Mouse (Mus musculus) hindbrain, embryonic 13.5 days (tissue): ENCODE measurements around the gene Dpp7. TPM values are rescaled to one million over a fixed set of nuclear protein-coding genes. Genes with fewer than 3 reads are reported as not detected.

Source experiments
- ATAC-seq: fragments of 200-750 bp; cut with Nextera tagmentation; 2 replicates; pipeline ENCODE4 v1.8.0; 2017; ENCODE audit warnings: moderate TSS enrichment; ENCODE audit not compliant: low FRiP score
- H3K27ac ChIP-seq: fragments of 300-500 bp; sonication (generic); 2 replicates; pipeline ENCODE4 v1.5.1; 2015; ENCODE audit warnings: inconsistent platforms, mild to moderate bottlenecking, moderate library complexity
- H3K27me3 ChIP-seq: fragments of 300-500 bp; sonication (generic); 2 replicates; pipeline ENCODE4 v1.6.1; 2015; ENCODE audit warnings: mild to moderate bottlenecking, inconsistent platforms
- H3K36me3 ChIP-seq: fragments of 300-500 bp; sonication (generic); 2 replicates; pipeline ENCODE4 v1.6.1; 2015; ENCODE audit warnings: mild to moderate bottlenecking, inconsistent platforms
- H3K4me1 ChIP-seq: fragments of 300-500 bp; sonication (generic); replicated peaks from 2 replicates; pipeline ENCODE4 v1.6.1; 2015; ENCODE audit warnings: inconsistent platforms
- H3K4me2 ChIP-seq: fragments of 300-500 bp; sonication (generic); 2 replicates; pipeline ENCODE4 v1.6.1; 2015; ENCODE audit warnings: inconsistent platforms, mild to moderate bottlenecking, moderate library complexity
- H3K4me3 ChIP-seq: fragments of 300-500 bp; sonication (generic); 2 replicates; pipeline ENCODE4 v1.5.1; 2015; ENCODE audit warnings: mild to moderate bottlenecking, inconsistent platforms
- H3K9ac ChIP-seq: fragments of 300-500 bp; sonication (generic); 2 replicates; pipeline ENCODE4 v1.6.1; 2015; ENCODE audit warnings: mild to moderate bottlenecking, inconsistent platforms
- H3K9me3 ChIP-seq: fragments of 300-500 bp; sonication (generic); 2 replicates; pipeline ENCODE4 v1.6.1; 2016; ENCODE audit warnings: inconsistent platforms
- WGBS: fragments of 180-500 bp; shearing (Covaris S2); methylation state at CpG from one replicate; pipeline ENCODE4 v1.1.7; 2015; 5-methylcytosine and 5-hydroxymethylcytosine counted together
- polyA plus RNA-seq: library from polyadenylated mRNA; unstranded; fragments of >200 nt; fragmentation: Nextera tagmentation; extraction: Ambion mirVana; gene quantifications from 2 replicates; pipeline ENCODE4 v1.2.1, GENCODE M21; 2015

The Dpp7 gene
- polyA plus RNA-seq, 1 experiment from 2014 or later = 23.0 TPM

DNA sequence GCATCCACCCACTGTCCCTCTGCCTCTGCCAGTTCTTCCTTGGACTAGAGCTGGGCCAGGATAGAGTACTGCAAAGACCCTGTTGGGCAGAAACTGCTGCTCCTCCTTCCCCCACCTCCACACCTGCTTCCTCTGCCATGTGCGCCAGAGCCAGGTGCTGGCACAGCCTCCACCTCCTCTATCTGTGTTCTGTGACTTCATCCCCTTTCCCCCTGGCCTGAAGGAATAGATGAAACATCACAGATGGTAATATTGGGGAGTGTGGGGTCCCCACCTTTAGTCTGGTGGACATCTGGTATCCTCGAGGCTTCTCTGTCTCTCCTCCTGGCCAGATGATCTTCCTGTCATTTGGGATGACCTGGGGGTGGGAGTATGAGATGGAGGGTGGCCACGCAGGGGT, 52.7 kb downstream of the Dpp7 start:
- Histone ChIP-seq H3K36me3 (peaks cover 25% of the 10 kb centered on the region), H3K4me1 (peaks cover 17% of the 10 kb centered on the region), H3K27ac (no peak overlapping the region), H3K9me3 (no peaks in the 10 kb centered on the region), H3K4me2 (no peak overlapping the region), H3K27me3 (peaks cover 65% of the 10 kb centered on the region), H3K9ac (no peak overlapping the region), H3K4me3 (no peak overlapping the region)
- WGBS = 71% methylated on average over 3 of the region's 3 CpGs
- ATAC-seq = no peak

Other genes starting within 250 kb of the Dpp7 start
- 21.4 and 24.6 TPM in 2 replicates for gene Nrarp, start 175.6 kb downstream of the Dpp7 start, polyA plus RNA-seq
- 1.6 and 1.9 TPM in 2 replicates for gene Tor4a, start 159.5 kb downstream of the Dpp7 start, polyA plus RNA-seq
- gene Nelfb, start 144.9 kb downstream of the Dpp7 start, polyA plus RNA-seq = 98.3 and 104 TPM in 2 replicates
- not detected in 2 replicates for gene Stpg3, start 141.7 kb downstream of the Dpp7 start, polyA plus RNA-seq
- gene Fam166a, start 137.6 kb downstream of the Dpp7 start, polyA plus RNA-seq = 0.40 and 1.3 TPM in 2 replicates
- gene Tubb4b, start 131.7 kb downstream of the Dpp7 start, polyA plus RNA-seq = 349 and 363 TPM in 2 replicates
- not detected in 2 replicates for gene Slc34a3, start 122.0 kb downstream of the Dpp7 start, polyA plus RNA-seq
- gene Rnf224, start 119.6 kb downstream of the Dpp7 start, polyA plus RNA-seq = not detected in 2 replicates
- gene Rnf208, start 114.1 kb downstream of the Dpp7 start, polyA plus RNA-seq = 90.3 and 92.4 TPM in 2 replicates
- 0.26 TPM in 1 of 2 replicates, not detected in the other for gene Cysrt1, start 113.9 kb downstream of the Dpp7 start, polyA plus RNA-seq
- 5.1 and 6.2 TPM in 2 replicates for gene AL732309.1, start 109.5 kb downstream of the Dpp7 start, polyA plus RNA-seq
- gene Tmem203, start 100.9 kb downstream of the Dpp7 start, polyA plus RNA-seq = 18.6 and 20.9 TPM in 2 replicates
- gene Tprn, start 93.7 kb downstream of the Dpp7 start, polyA plus RNA-seq = 16.2 and 17.6 TPM in 2 replicates
- 189 and 199 TPM in 2 replicates for gene Ssna1, start 83.9 kb downstream of the Dpp7 start, polyA plus RNA-seq
- 143 TPM in 2 replicates for gene Anapc2, start 83.9 kb downstream of the Dpp7 start, polyA plus RNA-seq
- not detected in 2 replicates for gene Tmem210, start 68.2 kb downstream of the Dpp7 start, polyA plus RNA-seq
- 0.22 TPM in 1 of 2 replicates, not detected in the other for gene Lrrc26, start 66.4 kb downstream of the Dpp7 start, polyA plus RNA-seq
- 22.5 and 24.5 TPM in 2 replicates for gene Grin1, start 37.2 kb downstream of the Dpp7 start, polyA plus RNA-seq
- gene Man1b1, start 24.0 kb downstream of the Dpp7 start, polyA plus RNA-seq = 50.0 and 59.8 TPM in 2 replicates
- gene Uap1l1, start 9.3 kb upstream of the Dpp7 start, polyA plus RNA-seq = 5.2 and 6.2 TPM in 2 replicates
- 9.6 and 16.5 TPM in 2 replicates for gene Sapcd2, start 16.0 kb upstream of the Dpp7 start, polyA plus RNA-seq
- gene Entpd2, start 39.5 kb upstream of the Dpp7 start, polyA plus RNA-seq = 2.6 and 3.6 TPM in 2 replicates
- 411 and 423 TPM in 2 replicates for gene Npdc1, start 43.0 kb upstream of the Dpp7 start, polyA plus RNA-seq
- gene Fut7, start 66.9 kb upstream of the Dpp7 start, polyA plus RNA-seq = 0.19 TPM in 1 of 2 replicates, not detected in the other
- 10.0 and 11.6 TPM in 2 replicates for gene Abca2, start 72.3 kb upstream of the Dpp7 start, polyA plus RNA-seq
- 3.4 and 3.7 TPM in 2 replicates for gene Clic3, start 100.5 kb upstream of the Dpp7 start, polyA plus RNA-seq
- gene Paxx, start 104.7 kb upstream of the Dpp7 start, polyA plus RNA-seq = 91.6 and 98.8 TPM in 2 replicates
- 50.3 and 50.5 TPM in 2 replicates for gene Ptgds, start 113.7 kb upstream of the Dpp7 start, polyA plus RNA-seq
- not detected in 2 replicates for gene Lcn12, start 137.6 kb upstream of the Dpp7 start, polyA plus RNA-seq
- 119 and 125 TPM in 2 replicates for gene Fbxw5, start 144.4 kb upstream of the Dpp7 start, polyA plus RNA-seq
- 5.4 and 5.5 TPM in 2 replicates for gene C8g, start 145.4 kb upstream of the Dpp7 start, polyA plus RNA-seq
- gene Traf2, start 190.6 kb upstream of the Dpp7 start, polyA plus RNA-seq = 21.1 and 21.2 TPM in 2 replicates
- 409 and 436 TPM in 2 replicates for gene Edf1, start 201.5 kb upstream of the Dpp7 start, polyA plus RNA-seq
- 2.3 and 2.6 TPM in 2 replicates for gene Mamdc4, start 218.5 kb upstream of the Dpp7 start, polyA plus RNA-seq
- 179 and 182 TPM in 2 replicates for gene Phpt1, start 218.9 kb upstream of the Dpp7 start, polyA plus RNA-seq
- gene Ajm1, start 225.4 kb upstream of the Dpp7 start, polyA plus RNA-seq = 8.1 and 8.2 TPM in 2 replicates